Mouse (Mus musculus) cortical plate, adult 2 months (tissue): ENCODE measurements around the gene Epb41l4b.

Experiments
- CTCF ChIP-seq: fragments of 200-500 bp; IDR thresholded peaks from 2 replicates; pipeline ENCODE4 v1.5.1; 2011; ENCODE audit warnings: mild to moderate bottlenecking, control low read depth, low read length; ENCODE audit not compliant: insufficient read depth; ENCODE audit errors: extremely low read depth
- POLR2A ChIP-seq: fragments of 200-500 bp; IDR thresholded peaks from 2 replicates; pipeline ENCODE4 v1.6.1; 2011; ENCODE audit warnings: mild to moderate bottlenecking, low read length, control low read depth; ENCODE audit not compliant: insufficient read depth; ENCODE audit errors: extremely low read depth

DNA sequence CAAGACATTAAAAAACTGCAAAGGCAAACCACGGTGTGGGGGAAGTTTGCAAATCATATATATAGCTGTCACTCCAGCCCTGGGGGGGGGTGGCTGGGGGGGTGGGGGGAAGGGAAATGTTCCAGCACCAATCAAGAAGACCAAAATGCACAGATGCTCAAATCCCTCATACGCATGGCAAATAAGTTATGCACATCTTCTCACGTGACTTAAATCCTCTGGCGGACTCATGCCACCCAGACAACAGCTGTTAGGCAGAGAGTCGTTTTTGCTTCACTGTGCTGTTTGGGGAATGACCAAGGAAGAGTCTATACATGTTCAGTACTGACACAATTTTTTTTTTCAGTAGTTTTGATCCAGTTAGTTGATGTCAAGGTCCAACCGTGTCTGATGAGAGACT, 37.9 kb downstream of the Epb41l4b start:
- no peak for TF ChIP-seq CTCF
- TF ChIP-seq POLR2A: no peak
